Mouse (Mus musculus): ENCODE data around the gene Ndufaf2. TPM values are rescaled to one million over a fixed set of nuclear protein-coding genes. Genes with fewer than 3 reads are reported as not detected.

The Ndufaf2 gene
- total and polyA plus RNA-seq, 2 experiments from 2014 or later, result 14.8 to 72.0 TPM

DNA sequence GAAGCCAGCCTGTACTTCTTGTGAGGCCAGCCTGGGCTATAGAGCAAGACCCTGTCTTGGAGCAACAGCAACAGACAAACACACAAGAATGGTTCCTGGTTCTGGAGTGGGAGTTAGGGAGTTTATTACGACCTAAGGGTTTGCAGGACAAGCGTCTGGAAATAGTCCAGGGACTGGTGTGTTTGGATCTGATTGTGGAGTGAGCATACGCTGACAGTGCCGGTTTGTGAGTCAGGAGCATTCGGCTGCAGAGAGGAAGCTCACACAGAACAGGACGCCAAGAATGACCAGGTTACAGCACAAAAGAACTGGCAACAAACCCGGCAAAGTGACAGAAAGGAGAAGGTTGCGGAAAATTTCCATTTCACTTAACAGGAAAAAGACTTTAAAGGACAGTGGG, 12.1 kb upstream of the Ndufaf2 start:
- Histone ChIP-seq H3K4me3 (ENCODE audit: low read depth, low read length) (no peak overlapping the region), H3K4me1 (ENCODE audit: insufficient read depth, low read length) (no peaks in the 10 kb centered on the region), H3K9ac (replicated peaks; ENCODE audit: low read length, poor library complexity, severe bottlenecking) (no peak overlapping the region), H3K4me2 (ENCODE audit: low read depth, low read length, poor library complexity, severe bottlenecking) (no peak overlapping the region), H3K27me3 (ENCODE audit: insufficient read depth, low read length) (no peaks in the 10 kb centered on the region), H3K9me3 (ENCODE audit: low read length) (no peaks in the 10 kb centered on the region), H3K27ac (ENCODE audit: low read depth, low read length) (no peak overlapping the region), H3K36me3 (ENCODE audit: insufficient read depth, low read length) (peaks cover 16% of the 10 kb centered on the region)
- WGBS, result 91% methylated on average over 8 of the region's 8 CpGs
- ATAC-seq (ENCODE audit: low FRiP score) (no peak), DNase-seq (ENCODE audit: low spot score) (no peak)
- TF ChIP-seq CTCF (IDR thresholded peaks at IDR 0.05), result no peak

DNA sequence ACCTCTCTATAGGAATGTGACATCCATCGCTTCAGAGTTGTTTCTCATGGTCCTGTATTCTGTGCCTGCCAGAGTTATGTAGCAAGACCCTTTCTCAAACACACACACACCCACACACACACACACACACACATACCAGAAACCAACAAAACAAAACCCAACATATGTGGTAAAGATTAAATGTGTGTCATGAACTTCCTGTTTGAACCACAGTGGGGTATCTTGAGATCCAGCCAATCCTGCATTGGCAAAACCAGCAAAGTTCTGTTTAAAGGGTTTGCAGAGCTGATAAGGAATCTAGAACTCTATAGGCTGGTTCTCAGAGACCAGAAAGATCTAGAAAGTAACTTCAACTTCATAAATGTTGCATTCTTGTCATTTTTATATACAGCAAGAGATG, 11.6 kb upstream of the Ndufaf2 start:
- 100% methylated on average over 1 of the region's 1 CpGs for WGBS

DNA sequence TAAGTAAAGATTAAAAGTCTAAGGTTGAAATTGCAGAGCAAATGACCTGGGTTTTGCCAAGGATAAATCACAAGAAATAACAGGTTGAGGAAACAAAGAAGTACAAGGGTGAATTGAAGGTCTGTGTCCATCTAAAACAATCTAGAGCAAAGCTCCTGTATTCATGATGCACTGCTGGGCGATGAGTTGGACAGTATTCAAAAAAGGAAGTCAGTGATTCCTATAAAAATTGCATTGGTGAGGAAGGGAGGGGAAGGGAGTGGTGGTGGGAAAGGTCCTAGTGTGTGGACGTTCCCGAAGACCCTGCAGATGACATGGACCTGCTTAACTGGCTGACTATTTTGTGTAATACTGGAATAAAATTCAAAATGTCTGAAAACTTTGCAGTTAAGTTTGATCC, 6.2 kb upstream of the Ndufaf2 start:
- no peak for TF ChIP-seq CTCF (IDR thresholded peaks at IDR 0.05)
- WGBS, result 93% methylated on average over 3 of the region's 3 CpGs
- ATAC-seq (ENCODE audit: low FRiP score), result no peak

More for the DNA sequence above, 11.6 kb upstream of the Ndufaf2 start:
- Histone ChIP-seq H3K27me3 (ENCODE audit: insufficient read depth, low read length) (no peaks in the 10 kb centered on the region), H3K9ac (replicated peaks; ENCODE audit: low read length, poor library complexity, severe bottlenecking) (no peak overlapping the region), H3K4me1 (ENCODE audit: insufficient read depth, low read length) (no peaks in the 10 kb centered on the region), H3K36me3 (ENCODE audit: insufficient read depth, low read length) (peaks cover 16% of the 10 kb centered on the region), H3K27ac (ENCODE audit: low read depth, low read length) (no peak overlapping the region), H3K4me2 (ENCODE audit: low read depth, low read length, poor library complexity, severe bottlenecking) (no peak overlapping the region), H3K4me3 (ENCODE audit: low read depth, low read length) (no peak overlapping the region), H3K9me3 (ENCODE audit: low read length) (no peaks in the 10 kb centered on the region)
- DNase-seq (ENCODE audit: low spot score) (no peak), ATAC-seq (ENCODE audit: low FRiP score) (no peak)
- TF ChIP-seq CTCF (IDR thresholded peaks at IDR 0.05), result no peak

DNA sequence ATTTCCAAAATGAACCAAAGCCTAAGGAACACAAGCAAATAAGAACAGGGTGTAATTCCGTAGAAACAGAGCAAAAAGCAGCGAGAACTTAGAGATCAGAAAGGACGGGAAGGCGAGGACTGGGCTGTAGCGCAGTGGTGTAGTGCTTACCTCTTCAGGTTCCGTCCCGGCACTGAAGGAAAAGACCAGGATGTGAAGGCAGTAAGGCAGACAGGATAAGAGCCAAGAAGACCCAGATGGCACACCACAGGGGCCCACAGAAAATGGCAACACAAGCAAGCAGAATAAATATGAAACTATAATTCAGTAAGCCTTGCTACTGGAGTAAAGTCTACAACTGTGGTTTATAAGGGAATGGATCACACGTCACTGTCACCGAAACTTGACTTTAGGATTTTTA, 5.5 kb upstream of the Ndufaf2 start:
- 96% methylated on average over 9 of the region's 9 CpGs for WGBS

More for the DNA sequence above, 6.2 kb upstream of the Ndufaf2 start:
- H3K27me3 ChIP-seq (ENCODE audit: insufficient read depth, low read length), result no peaks in the 10 kb centered on the region
- no peaks in the 10 kb centered on the region for H3K9me3 ChIP-seq (ENCODE audit: low read length)
- peaks cover 10% of the 10 kb centered on the region for H3K36me3 ChIP-seq (ENCODE audit: insufficient read depth, low read length)
- no peak overlapping the region for H3K9ac ChIP-seq (replicated peaks; ENCODE audit: low read length, poor library complexity, severe bottlenecking)
- no peaks in the 10 kb centered on the region for H3K4me1 ChIP-seq (ENCODE audit: insufficient read depth, low read length)
- peak; percentile 19 for DNase-seq (ENCODE audit: low spot score)
- no peak overlapping the region for H3K4me3 ChIP-seq (ENCODE audit: low read depth, low read length)
- H3K4me2 ChIP-seq (ENCODE audit: low read depth, low read length, poor library complexity, severe bottlenecking), result no peak overlapping the region
- H3K27ac ChIP-seq (ENCODE audit: low read depth, low read length), result no peak overlapping the region

DNA sequence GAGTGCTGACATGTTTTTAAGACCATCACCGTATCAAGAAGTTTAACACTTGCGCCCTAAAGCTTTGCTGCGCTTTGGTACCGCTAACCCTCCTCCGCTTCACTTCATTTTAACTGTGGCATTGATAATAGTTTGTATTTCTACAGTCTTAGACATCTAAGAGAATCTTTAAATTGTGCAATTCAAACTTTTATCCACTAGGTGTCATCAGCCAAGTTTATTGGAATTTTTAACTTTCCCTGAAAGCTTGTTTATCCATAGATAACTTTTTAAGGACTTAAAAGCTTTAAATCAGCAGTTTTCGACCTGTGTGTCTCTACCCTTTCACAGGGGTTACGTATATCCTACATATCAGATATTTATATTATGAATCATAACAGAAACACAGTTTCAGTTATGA, 1.5 kb upstream of the Ndufaf2 start:
- Histone ChIP-seq H3K9ac (replicated peaks; ENCODE audit: low read length, poor library complexity, severe bottlenecking) (no peak overlapping the region), H3K4me1 (ENCODE audit: insufficient read depth, low read length) (no peaks in the 10 kb centered on the region), H3K27me3 (ENCODE audit: insufficient read depth, low read length) (no peaks in the 10 kb centered on the region), H3K4me2 (ENCODE audit: low read depth, low read length, poor library complexity, severe bottlenecking) (no peak overlapping the region), H3K4me3 (ENCODE audit: low read depth, low read length) (no peak overlapping the region), H3K36me3 (ENCODE audit: insufficient read depth, low read length) (peaks cover 10% of the 10 kb centered on the region), H3K9me3 (ENCODE audit: low read length) (no peaks in the 10 kb centered on the region), H3K27ac (ENCODE audit: low read depth, low read length) (no peak overlapping the region)
- peak; percentile 59 for DNase-seq (ENCODE audit: low spot score)
- ATAC-seq (ENCODE audit: low FRiP score), result no peak
- WGBS, result 63% methylated on average over 7 of the region's 7 CpGs
- TF ChIP-seq CTCF (IDR thresholded peaks at IDR 0.05), result peak; percentile 76

More for the DNA sequence above, 5.5 kb upstream of the Ndufaf2 start:
- peaks cover 10% of the 10 kb centered on the region for H3K36me3 ChIP-seq (ENCODE audit: insufficient read depth, low read length)
- no peak overlapping the region for H3K9ac ChIP-seq (replicated peaks; ENCODE audit: low read length, poor library complexity, severe bottlenecking)
- H3K4me1 ChIP-seq (ENCODE audit: insufficient read depth, low read length), result no peaks in the 10 kb centered on the region
- DNase-seq (ENCODE audit: low spot score) (peak; percentile 65), ATAC-seq (ENCODE audit: low FRiP score) (no peak)
- no peaks in the 10 kb centered on the region for H3K9me3 ChIP-seq (ENCODE audit: low read length)
- H3K4me2 ChIP-seq (ENCODE audit: low read depth, low read length, poor library complexity, severe bottlenecking), result no peak overlapping the region
- H3K4me3 ChIP-seq (ENCODE audit: low read depth, low read length), result no peak overlapping the region
- no peak for TF ChIP-seq CTCF (IDR thresholded peaks at IDR 0.05)
- no peaks in the 10 kb centered on the region for H3K27me3 ChIP-seq (ENCODE audit: insufficient read depth, low read length)
- no peak overlapping the region for H3K27ac ChIP-seq (ENCODE audit: low read depth, low read length)

DNA sequence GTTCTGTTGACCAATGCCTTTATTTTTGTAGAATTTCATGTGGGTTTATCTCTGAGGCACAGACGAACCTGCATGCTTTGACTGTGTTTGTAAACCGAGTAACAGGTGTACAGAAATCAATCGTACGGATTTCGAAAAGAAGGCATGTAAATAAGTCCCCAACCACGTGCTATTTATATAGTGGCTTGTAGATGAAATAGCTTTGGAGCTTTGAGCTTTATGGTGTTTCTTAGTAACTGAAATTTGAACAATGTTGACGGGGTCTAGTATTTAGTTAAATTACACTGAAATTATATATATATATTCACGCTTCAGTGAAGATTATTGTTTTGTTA, 785 bp upstream of the Ndufaf2 start:
- DNase-seq (ENCODE audit: low spot score), result no peak
- Histone ChIP-seq H3K27me3 (ENCODE audit: insufficient read depth, low read length) (no peaks in the 10 kb centered on the region), H3K9me3 (ENCODE audit: low read length) (no peaks in the 10 kb centered on the region), H3K9ac (replicated peaks; ENCODE audit: low read length, poor library complexity, severe bottlenecking) (peak overlapping the region; percentile 42; the same call in 1 of the 2 replicates), H3K36me3 (ENCODE audit: insufficient read depth, low read length) (peaks cover 10% of the 10 kb centered on the region), H3K4me1 (ENCODE audit: insufficient read depth, low read length) (no peaks in the 10 kb centered on the region), H3K27ac (ENCODE audit: low read depth, low read length) (0 out of 2 replicates have a peak overlapping the region, but pooled peaks have one; percentile 34), H3K4me3 (ENCODE audit: low read depth, low read length) (peak overlapping the region; percentile 70), H3K4me2 (ENCODE audit: low read depth, low read length, poor library complexity, severe bottlenecking) (peak overlapping the region; percentile 58)
- no peak for TF ChIP-seq CTCF (IDR thresholded peaks at IDR 0.05)
- ATAC-seq (ENCODE audit: low FRiP score), result no peak
- 8% methylated on average over 8 of the region's 8 CpGs for WGBS

Measured in midbrain, postnatal 0 days (tissue).